Mouse (Mus musculus): Measurements from ENCODE around the gene Nudt14. TPM values are rescaled to one million over a fixed set of nuclear protein-coding genes. Genes with fewer than 3 reads are reported as not detected.

Gene Nudt14
- polyA plus RNA-seq, 1 experiment from 2014 or later = 53.2 TPM

GRCm38 (mm10) chr12:112952926-112953565 lies 11.1 kb upstream of the Nudt14 start:
- 85% methylated on average over 3 of the region's 3 CpGs for WGBS
- Histone ChIP-seq H3K9ac (replicated peaks; ENCODE audit: low read length) (no peak overlapping the region), H3K4me2 (ENCODE audit: low read length) (no peak overlapping the region), H3K27ac (replicated peaks; ENCODE audit: low read depth, low read length) (no peak overlapping the region), H3K4me1 (ENCODE audit: control insufficient read depth, insufficient read depth, low read length) (peaks cover 17% of the 10 kb centered on the region), H3K27me3 (ENCODE audit: control insufficient read depth, insufficient read depth, low read length) (no peaks in the 10 kb centered on the region), H3K4me3 (replicated peaks; ENCODE audit: low read depth, low read length) (no peak overlapping the region), H3K36me3 (ENCODE audit: control insufficient read depth, insufficient read depth, low read length) (peaks cover 10% of the 10 kb centered on the region; the same call in 1 of the 2 replicates), H3K9me3 (ENCODE audit: control insufficient read depth, low read length) (no peaks in the 10 kb centered on the region)
- DNase-seq (no peak), ATAC-seq (ENCODE audit: low FRiP score, low TSS enrichment) (no peak)

- Histone ChIP-seq H3K4me2 (ENCODE audit: low read length) (no peak overlapping the region), H3K9me3 (ENCODE audit: control insufficient read depth, low read length) (no peaks in the 10 kb centered on the region), H3K9ac (replicated peaks; ENCODE audit: low read length) (no peak overlapping the region), H3K36me3 (ENCODE audit: control insufficient read depth, insufficient read depth, low read length) (peaks cover 6% of the 10 kb centered on the region; the same call in 1 of the 2 replicates), H3K27me3 (ENCODE audit: control insufficient read depth, insufficient read depth, low read length) (no peaks in the 10 kb centered on the region), H3K4me1 (ENCODE audit: control insufficient read depth, insufficient read depth, low read length) (peaks cover 17% of the 10 kb centered on the region), H3K27ac (replicated peaks; ENCODE audit: low read depth, low read length) (no peak overlapping the region), H3K4me3 (replicated peaks; ENCODE audit: low read depth, low read length) (no peak overlapping the region)
- 81% methylated on average over 8 of the region's 8 CpGs for WGBS
- DNase-seq = no peak
- no peak for ATAC-seq (ENCODE audit: low FRiP score, low TSS enrichment)
These were observed 10.5 kb upstream of the Nudt14 start for GRCm38 (mm10) chr12:112952433-112952832.

GRCm38 (mm10) chr12:112951150-112951842 lies 9.4 kb upstream of the Nudt14 start:
- Histone ChIP-seq H3K4me1 (ENCODE audit: control insufficient read depth, insufficient read depth, low read length) (peaks cover 17% of the 10 kb centered on the region), H3K36me3 (ENCODE audit: control insufficient read depth, insufficient read depth, low read length) (no peaks in the 10 kb centered on the region), H3K27me3 (ENCODE audit: control insufficient read depth, insufficient read depth, low read length) (no peaks in the 10 kb centered on the region), H3K4me3 (replicated peaks; ENCODE audit: low read depth, low read length) (peak overlapping the region; percentile 61; the same call in 1 of the 2 replicates), H3K9me3 (ENCODE audit: control insufficient read depth, low read length) (no peaks in the 10 kb centered on the region), H3K27ac (replicated peaks; ENCODE audit: low read depth, low read length) (peak overlapping the region; percentile 94), H3K4me2 (ENCODE audit: low read length) (peak overlapping the region; percentile 92), H3K9ac (replicated peaks; ENCODE audit: low read length) (peak overlapping the region; percentile 88)
- no peak for ATAC-seq (ENCODE audit: low FRiP score, low TSS enrichment)
- DNase-seq = no peak
- 20% methylated on average over 7 of the region's 7 CpGs for WGBS

- DNase-seq (no peak), ATAC-seq (ENCODE audit: low FRiP score, low TSS enrichment) (peak; percentile 25; the same call in 1 of the 2 replicates)
- H3K27me3 ChIP-seq (ENCODE audit: control insufficient read depth, insufficient read depth, low read length) = no peaks in the 10 kb centered on the region
- peak overlapping the region; percentile 61 for H3K4me3 ChIP-seq (replicated peaks; ENCODE audit: low read depth, low read length)
- peaks cover 17% of the 10 kb centered on the region for H3K4me1 ChIP-seq (ENCODE audit: control insufficient read depth, insufficient read depth, low read length)
- peak overlapping the region; percentile 88 for H3K9ac ChIP-seq (replicated peaks; ENCODE audit: low read length)
- peak overlapping the region; percentile 92 for H3K4me2 ChIP-seq (ENCODE audit: low read length)
- no peaks in the 10 kb centered on the region for H3K36me3 ChIP-seq (ENCODE audit: control insufficient read depth, insufficient read depth, low read length)
- peak overlapping the region; percentile 94 for H3K27ac ChIP-seq (replicated peaks; ENCODE audit: low read depth, low read length)
- H3K9me3 ChIP-seq (ENCODE audit: control insufficient read depth, low read length) = no peaks in the 10 kb centered on the region
- WGBS = 3% methylated on average over 6 of the region's 6 CpGs
These were observed 8.8 kb upstream of the Nudt14 start for GRCm38 (mm10) chr12:112950761-112951129.

- under 1% methylated on average over 58 of the region's 58 CpGs for WGBS
- no peaks in the 10 kb centered on the region for H3K27me3 ChIP-seq (ENCODE audit: control insufficient read depth, insufficient read depth, low read length)
- peaks cover 17% of the 10 kb centered on the region for H3K4me1 ChIP-seq (ENCODE audit: control insufficient read depth, insufficient read depth, low read length)
- no peaks in the 10 kb centered on the region for H3K9me3 ChIP-seq (ENCODE audit: control insufficient read depth, low read length)
- H3K4me3 ChIP-seq (replicated peaks; ENCODE audit: low read depth, low read length) = peak overlapping the region; percentile 61
- ATAC-seq (ENCODE audit: low FRiP score, low TSS enrichment) (peak; percentile 91), DNase-seq (peak; percentile 98)
- no peaks in the 10 kb centered on the region for H3K36me3 ChIP-seq (ENCODE audit: control insufficient read depth, insufficient read depth, low read length)
- H3K4me2 ChIP-seq (ENCODE audit: low read length) = peak overlapping the region; percentile 92
- H3K9ac ChIP-seq (replicated peaks; ENCODE audit: low read length) = peak overlapping the region; percentile 88
- H3K27ac ChIP-seq (replicated peaks; ENCODE audit: low read depth, low read length) = peak overlapping the region; percentile 94
These were observed 8.3 kb upstream of the Nudt14 start for GRCm38 (mm10) chr12:112950040-112950760.

- no peaks in the 10 kb centered on the region for H3K27me3 ChIP-seq (ENCODE audit: control insufficient read depth, insufficient read depth, low read length)
- no peaks in the 10 kb centered on the region for H3K9me3 ChIP-seq (ENCODE audit: control insufficient read depth, low read length)
- H3K27ac ChIP-seq (replicated peaks; ENCODE audit: low read depth, low read length) = no peak overlapping the region
- H3K4me3 ChIP-seq (replicated peaks; ENCODE audit: low read depth, low read length) = no peak overlapping the region
- no peak for DNase-seq
- no peaks in the 10 kb centered on the region for H3K36me3 ChIP-seq (ENCODE audit: control insufficient read depth, insufficient read depth, low read length)
- no peak overlapping the region for H3K4me2 ChIP-seq (ENCODE audit: low read length)
- no peak for ATAC-seq (ENCODE audit: low FRiP score, low TSS enrichment)
- H3K4me1 ChIP-seq (ENCODE audit: control insufficient read depth, insufficient read depth, low read length) = peaks cover 18% of the 10 kb centered on the region
- H3K9ac ChIP-seq (replicated peaks; ENCODE audit: low read length) = no peak overlapping the region
- WGBS = 27% methylated on average over 4 of the region's 4 CpGs
These were observed 5.4 kb upstream of the Nudt14 start for GRCm38 (mm10) chr12:112947307-112947706.

- Histone ChIP-seq H3K4me3 (replicated peaks; ENCODE audit: low read depth, low read length) (no peak overlapping the region), H3K9me3 (ENCODE audit: control insufficient read depth, low read length) (no peaks in the 10 kb centered on the region), H3K9ac (replicated peaks; ENCODE audit: low read length) (no peak overlapping the region), H3K4me1 (ENCODE audit: control insufficient read depth, insufficient read depth, low read length) (peaks cover 9% of the 10 kb centered on the region), H3K27ac (replicated peaks; ENCODE audit: low read depth, low read length) (no peak overlapping the region), H3K36me3 (ENCODE audit: control insufficient read depth, insufficient read depth, low read length) (no peaks in the 10 kb centered on the region), H3K27me3 (ENCODE audit: control insufficient read depth, insufficient read depth, low read length) (no peaks in the 10 kb centered on the region), H3K4me2 (ENCODE audit: low read length) (no peak overlapping the region)
- 86% methylated on average over 2 of the region's 2 CpGs for WGBS
- DNase-seq = no peak
- no peak for ATAC-seq (ENCODE audit: low FRiP score, low TSS enrichment)
These were observed 1.7 kb upstream of the Nudt14 start for GRCm38 (mm10) chr12:112943669-112944068.

- no peaks in the 10 kb centered on the region for H3K36me3 ChIP-seq (ENCODE audit: control insufficient read depth, insufficient read depth, low read length)
- no peaks in the 10 kb centered on the region for H3K9me3 ChIP-seq (ENCODE audit: control insufficient read depth, low read length)
- 0 out of 2 replicates have a peak, but pooled peaks have one; percentile 0 for ATAC-seq (ENCODE audit: low FRiP score, low TSS enrichment)
- peak overlapping the region; percentile 74; the same call in 1 of the 2 replicates for H3K27ac ChIP-seq (replicated peaks; ENCODE audit: low read depth, low read length)
- H3K27me3 ChIP-seq (ENCODE audit: control insufficient read depth, insufficient read depth, low read length) = no peaks in the 10 kb centered on the region
- no peak for DNase-seq
- WGBS = 44% methylated on average over 10 of the region's 10 CpGs
- peak overlapping the region; percentile 67 for H3K4me2 ChIP-seq (ENCODE audit: low read length)
- H3K4me1 ChIP-seq (ENCODE audit: control insufficient read depth, insufficient read depth, low read length) = peaks cover 9% of the 10 kb centered on the region
- H3K4me3 ChIP-seq (replicated peaks; ENCODE audit: low read depth, low read length) = peak overlapping the region; percentile 62
- peak overlapping the region; percentile 68; the same call in 1 of the 2 replicates for H3K9ac ChIP-seq (replicated peaks; ENCODE audit: low read length)
These were observed 658 bp downstream of the Nudt14 start for GRCm38 (mm10) chr12:112941156-112941775.

Measured in midbrain, embryonic 14.5 days (tissue).